Mouse (Mus musculus) liver, embryonic 16.5 days (tissue): Measurements from ENCODE around the gene Cacng7. TPM values are rescaled to one million over a fixed set of nuclear protein-coding genes. Genes with fewer than 3 reads are reported as not detected.

Experiments
- ATAC-seq: fragments of 200-750 bp; cut with Nextera tagmentation; 2 replicates; pipeline ENCODE4 v1.8.0; 2017; ENCODE audit warnings: low read depth, mild to moderate bottlenecking, moderate number of reproducible peaks, moderate library complexity
- H3K27ac ChIP-seq: fragments of 300-500 bp; sonication (generic); 2 replicates; pipeline ENCODE4 v1.5.1; 2014; ENCODE audit warnings: mild to moderate bottlenecking, low read length
- H3K27me3 ChIP-seq: fragments of 300-500 bp; sonication (generic); 2 replicates; pipeline ENCODE4 v1.6.1; 2014; ENCODE audit warnings: low read depth, low read length, mixed read lengths; ENCODE audit not compliant: control insufficient read depth, insufficient read depth
- H3K36me3 ChIP-seq: fragments of 300-500 bp; sonication (generic); 2 replicates; pipeline ENCODE4 v1.6.1; 2014; ENCODE audit warnings: mild to moderate bottlenecking; ENCODE audit not compliant: control insufficient read depth, insufficient read depth
- H3K4me1 ChIP-seq: fragments of 300-500 bp; sonication (generic); 2 replicates; pipeline ENCODE4 v1.6.1; 2014; ENCODE audit warnings: low read depth, low read length, mixed read lengths; ENCODE audit not compliant: control insufficient read depth
- H3K4me2 ChIP-seq: fragments of 300-500 bp; sonication (generic); 2 replicates; pipeline ENCODE4 v1.6.1; 2014; ENCODE audit warnings: low read depth, low read length, mixed read lengths
- H3K4me3 ChIP-seq: fragments of 300-500 bp; sonication (generic); 2 replicates; pipeline ENCODE4 v1.5.1; 2014; ENCODE audit warnings: low read depth, mild to moderate bottlenecking, low read length
- H3K9ac ChIP-seq: fragments of 300-500 bp; sonication (generic); 2 replicates; pipeline ENCODE4 v1.6.1; 2014; ENCODE audit warnings: low read depth, low read length
- H3K9me3 ChIP-seq: fragments of 300-500 bp; sonication (generic); replicated peaks from 2 replicates; pipeline ENCODE4 v1.6.1; 2016; ENCODE audit warnings: low read length; ENCODE audit not compliant: control insufficient read depth
- WGBS: fragments of 180-500 bp; shearing (Covaris S2); extraction: QIAGEN DNeasy Blood & Tissue Kit; methylation state at CpG from one replicate; pipeline ENCODE4 v1.1.7; 2014; ENCODE audit not compliant: insufficient replicate concordance; 5-methylcytosine and 5-hydroxymethylcytosine counted together
- polyA plus RNA-seq: library from polyadenylated mRNA; unstranded; fragments of >200 nt; fragmentation: Nextera tagmentation; extraction: Ambion mirVana; gene quantifications from 2 replicates; pipeline ENCODE4 v1.2.1, GENCODE M21; 2015

The Cacng7 gene
- polyA plus RNA-seq, 1 experiment from 2014 or later, result not detected

DNA sequence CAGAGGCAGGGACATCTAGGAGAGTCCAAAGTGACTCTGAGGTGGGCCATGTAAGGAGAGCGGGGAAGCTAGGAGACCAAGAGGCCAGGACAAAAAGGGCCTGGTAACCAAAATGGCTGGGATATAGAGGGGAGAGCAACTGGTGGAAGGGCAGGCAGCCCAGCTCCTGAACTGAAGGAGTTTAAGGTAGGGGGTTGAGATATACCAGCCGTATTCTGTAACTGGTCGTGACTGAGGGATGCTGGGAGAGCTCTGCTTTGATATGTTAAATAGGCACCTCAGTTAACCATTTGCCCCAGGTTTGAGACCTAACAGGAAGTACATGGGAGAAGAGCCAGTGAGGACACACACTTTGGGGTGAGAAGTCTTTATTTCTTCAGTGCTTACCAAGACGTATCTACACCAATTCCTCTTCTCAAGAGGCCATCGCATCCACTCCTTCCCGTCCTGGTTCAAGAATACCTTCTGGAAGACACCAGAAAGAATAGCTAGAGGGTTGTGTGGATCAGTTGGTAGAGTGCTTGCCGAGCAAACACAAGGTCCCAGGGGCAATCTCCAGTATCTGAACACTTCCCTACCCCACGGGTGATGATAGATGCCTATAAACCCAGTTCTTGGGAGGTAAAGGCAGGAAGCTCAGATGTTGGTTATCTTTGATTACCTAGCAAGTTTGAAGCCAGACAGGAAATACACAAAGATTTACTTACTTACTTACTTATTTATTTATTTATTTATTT, 31.7 kb upstream of the Cacng7 start:
- Histone ChIP-seq H3K36me3 (peaks cover 6% of the 10 kb centered on the region; the same call in 1 of the 2 replicates), H3K9me3 (no peaks in the 10 kb centered on the region), H3K4me2 (no peak overlapping the region), H3K27ac (no peak overlapping the region), H3K9ac (no peak overlapping the region), H3K4me1 (peaks cover 2% of the 10 kb centered on the region), H3K27me3 (peaks cover 46% of the 10 kb centered on the region), H3K4me3 (no peak overlapping the region)
- 45% methylated on average over 8 of the region's 8 CpGs for WGBS
- ATAC-seq, result no peak

- Histone ChIP-seq H3K4me2 (peak overlapping the region; percentile 58), H3K36me3 (peaks cover 4% of the 10 kb centered on the region; the same call in 1 of the 2 replicates), H3K9ac (no peak overlapping the region), H3K4me1 (peaks cover 2% of the 10 kb centered on the region), H3K27me3 (peaks cover 46% of the 10 kb centered on the region), H3K9me3 (no peaks in the 10 kb centered on the region), H3K4me3 (peak overlapping the region; percentile 43), H3K27ac (no peak overlapping the region)
- WGBS, result 3% methylated on average over 33 of the region's 33 CpGs
- ATAC-seq, result no peak
These were observed 30.9 kb upstream of the Cacng7 start for GRCm38 (mm10) chr7:3301628-3302555.

GRCm38 (mm10) chr7:3302556-3303275, 30.0 kb upstream of the Cacng7 start:
- Histone ChIP-seq H3K27me3 (peaks cover 46% of the 10 kb centered on the region), H3K36me3 (no peaks in the 10 kb centered on the region), H3K9ac (no peak overlapping the region), H3K4me3 (peak overlapping the region; percentile 43), H3K4me1 (peaks cover 2% of the 10 kb centered on the region), H3K4me2 (peak overlapping the region; percentile 58), H3K27ac (no peak overlapping the region), H3K9me3 (no peaks in the 10 kb centered on the region)
- 2% methylated on average over 16 of the region's 16 CpGs for WGBS
- ATAC-seq, result 0 out of 2 replicates have a peak, but pooled peaks have one; percentile 22

DNA sequence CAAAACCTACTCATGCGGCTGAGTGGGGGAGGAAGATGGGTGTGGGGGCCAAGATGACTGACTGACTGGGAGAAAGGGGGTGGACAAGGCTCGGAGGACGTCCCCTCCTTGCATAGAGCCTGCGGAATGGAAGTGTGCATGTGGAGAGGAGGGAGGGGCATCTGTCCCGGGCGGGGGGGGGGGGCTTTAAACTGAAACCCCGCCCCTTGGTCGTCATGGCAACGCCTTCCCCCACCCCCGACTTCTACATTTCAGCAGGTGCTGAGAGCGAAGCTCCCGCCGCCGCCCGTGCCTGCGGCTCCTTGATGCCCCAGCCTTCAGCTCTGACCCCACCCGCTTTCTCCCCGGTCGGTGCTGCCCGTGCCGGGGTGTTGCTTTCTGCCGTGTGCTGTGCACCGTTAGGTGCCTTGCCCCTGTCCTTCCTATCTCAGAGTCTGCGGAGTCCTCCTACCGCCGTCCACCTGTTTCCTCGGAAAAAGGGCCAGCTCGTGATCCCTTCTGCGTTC, 29.4 kb upstream of the Cacng7 start:
- Histone ChIP-seq H3K27me3 (peaks cover 46% of the 10 kb centered on the region), H3K27ac (no peak overlapping the region), H3K9me3 (no peaks in the 10 kb centered on the region), H3K36me3 (no peaks in the 10 kb centered on the region), H3K4me3 (peak overlapping the region; percentile 35), H3K9ac (no peak overlapping the region), H3K4me1 (peaks cover 2% of the 10 kb centered on the region), H3K4me2 (peak overlapping the region; percentile 49)
- no peak for ATAC-seq
- 1% methylated on average over 23 of the region's 29 CpGs for WGBS

DNA sequence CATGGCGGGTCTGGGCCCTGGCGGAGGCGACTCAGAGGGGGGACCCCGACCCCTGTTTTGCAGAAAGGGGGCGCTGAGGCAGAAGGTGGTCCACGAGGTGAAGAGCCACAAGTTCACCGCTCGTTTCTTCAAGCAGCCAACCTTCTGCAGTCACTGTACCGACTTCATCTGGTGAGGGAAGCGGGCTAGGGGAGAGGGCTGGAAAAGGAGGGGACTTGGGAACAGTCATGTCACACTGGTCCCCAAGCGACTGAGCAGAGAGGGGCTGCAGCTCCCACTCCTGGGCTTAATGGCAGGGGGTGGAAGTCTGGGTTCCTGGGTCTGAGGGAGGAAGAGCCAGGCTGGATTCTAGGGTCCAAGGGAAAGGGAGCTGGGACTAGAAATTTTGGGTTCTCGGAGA, 29.0 kb upstream of the Cacng7 start:
- H3K9me3 ChIP-seq, result no peaks in the 10 kb centered on the region
- H3K4me1 ChIP-seq, result peaks cover 2% of the 10 kb centered on the region
- no peaks in the 10 kb centered on the region for H3K36me3 ChIP-seq
- ATAC-seq, result no peak
- H3K4me3 ChIP-seq, result peak overlapping the region; percentile 35
- no peak overlapping the region for H3K9ac ChIP-seq
- H3K4me2 ChIP-seq, result peak overlapping the region; percentile 49
- peaks cover 46% of the 10 kb centered on the region for H3K27me3 ChIP-seq
- WGBS, result 7% methylated on average over 12 of the region's 12 CpGs
- no peak overlapping the region for H3K27ac ChIP-seq

DNA sequence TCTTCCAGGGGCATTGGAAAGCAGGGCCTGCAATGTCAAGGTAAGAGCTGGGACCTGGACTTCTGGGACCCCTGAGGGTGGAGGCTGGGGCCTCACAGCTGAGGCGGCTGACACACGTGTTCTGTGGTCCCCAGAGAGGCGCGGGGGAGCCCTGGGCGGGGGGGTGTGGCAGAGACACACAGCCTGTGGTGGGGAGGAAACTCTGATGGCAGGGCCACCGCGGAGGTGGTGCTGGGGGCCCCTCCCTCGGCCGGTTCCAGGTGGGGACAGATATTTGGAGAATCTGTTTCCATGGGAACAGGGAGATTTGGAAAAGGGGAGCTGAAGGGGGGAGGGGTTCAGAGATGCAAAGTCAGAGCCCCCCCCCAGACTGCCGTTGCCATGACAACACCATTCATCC, 28.5 kb upstream of the Cacng7 start:
- H3K36me3 ChIP-seq, result no peaks in the 10 kb centered on the region
- no peak overlapping the region for H3K4me2 ChIP-seq
- WGBS, result 7% methylated on average over 10 of the region's 10 CpGs
- H3K4me3 ChIP-seq, result no peak overlapping the region
- peaks cover 46% of the 10 kb centered on the region for H3K27me3 ChIP-seq
- no peak for ATAC-seq
- no peak overlapping the region for H3K27ac ChIP-seq
- H3K9me3 ChIP-seq, result no peaks in the 10 kb centered on the region
- H3K9ac ChIP-seq, result no peak overlapping the region
- peaks cover 2% of the 10 kb centered on the region for H3K4me1 ChIP-seq

DNA sequence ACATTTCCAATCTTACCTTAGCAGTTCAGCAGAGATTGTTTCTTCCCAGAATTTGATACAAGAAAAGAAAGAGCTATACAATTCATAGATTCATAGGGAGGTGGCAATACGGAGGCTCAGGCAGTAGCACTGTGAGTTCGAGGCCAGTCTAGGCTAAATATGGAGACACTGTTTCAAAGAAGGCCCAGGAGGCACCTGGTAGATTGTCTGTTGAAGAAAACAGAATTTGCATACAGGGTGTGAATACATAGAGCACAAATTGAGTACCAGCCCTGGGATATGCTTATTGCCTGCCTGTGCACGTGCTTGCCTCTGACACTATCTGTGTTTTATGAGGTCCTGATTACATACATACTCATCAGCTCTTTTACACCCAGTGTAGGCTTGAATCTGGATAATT, 26.4 kb upstream of the Cacng7 start:
- Histone ChIP-seq H3K9me3 (no peaks in the 10 kb centered on the region), H3K4me3 (no peak overlapping the region), H3K4me2 (no peak overlapping the region), H3K4me1 (no peaks in the 10 kb centered on the region; the same call in 1 of the 2 replicates), H3K27ac (no peak overlapping the region), H3K9ac (no peak overlapping the region), H3K36me3 (no peaks in the 10 kb centered on the region), H3K27me3 (peaks cover 43% of the 10 kb centered on the region)
- ATAC-seq, result no peak
- WGBS, result 46% methylated on average over 3 of the region's 3 CpGs

DNA sequence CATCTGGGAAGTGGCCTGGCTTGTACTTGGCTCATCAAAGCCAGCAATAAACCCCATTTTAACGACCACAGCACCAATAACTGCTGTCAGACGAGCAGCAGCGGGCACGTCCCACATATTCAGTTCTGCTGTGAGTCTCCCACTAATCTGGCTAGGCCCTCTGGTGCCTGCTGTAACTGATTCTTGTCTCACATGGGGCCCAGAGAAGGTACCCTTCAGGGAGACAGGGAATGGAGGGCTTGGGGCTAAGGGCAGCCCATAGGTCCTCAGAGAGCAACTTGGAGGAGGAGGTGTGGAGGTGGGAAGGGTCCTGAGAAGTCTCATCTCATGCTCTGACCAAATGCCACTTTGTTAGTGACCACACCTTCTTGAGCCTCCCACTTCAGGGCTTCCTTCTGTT, 24.1 kb upstream of the Cacng7 start:
- H3K4me1 ChIP-seq, result no peaks in the 10 kb centered on the region
- H3K9me3 ChIP-seq, result no peaks in the 10 kb centered on the region
- 35% methylated on average over 4 of the region's 4 CpGs for WGBS
- no peak overlapping the region for H3K4me3 ChIP-seq
- ATAC-seq, result no peak
- H3K4me2 ChIP-seq, result no peak overlapping the region
- no peak overlapping the region for H3K9ac ChIP-seq
- H3K36me3 ChIP-seq, result no peaks in the 10 kb centered on the region
- H3K27me3 ChIP-seq, result peaks cover 21% of the 10 kb centered on the region
- no peak overlapping the region for H3K27ac ChIP-seq
